Mouse (Mus musculus): ENCODE data around the gene Gnai3. TPM values are rescaled to one million over a fixed set of nuclear protein-coding genes. Genes with fewer than 3 reads are reported as not detected.

Gnai3 gene
- polyA plus RNA-seq, 1 experiment, result not detected

- peaks cover 37% of the 10 kb centered on the region for H3K4me1 ChIP-seq (ENCODE audit: control insufficient read depth, insufficient read depth, low read length)
- 61% methylated on average over 15 of the region's 15 CpGs for WGBS
- no peak within 1 kb of the TSS for H3K4me3 ChIP-seq (ENCODE audit: insufficient read depth, low read depth, low read length)
- H3K27ac ChIP-seq (ENCODE audit: insufficient read depth, low read depth, low read length), result no peak within 1 kb of the TSS
- no peak for TF ChIP-seq POLR2A (IDR thresholded peaks at IDR 0.05; ENCODE audit: insufficient read depth, low read depth, low read length)
- TF ChIP-seq CTCF (IDR thresholded peaks at IDR 0.05; ENCODE audit: insufficient read depth, low read depth, low read length), result no peak
Observed at GRCm38 (mm10) chr3:108092536-108093115, 53.3 kb downstream of the Gnai3 start, which contains the start of gene Gnat2. Gnat2 (plus strand) TSS chr3:108092789.

DNA sequence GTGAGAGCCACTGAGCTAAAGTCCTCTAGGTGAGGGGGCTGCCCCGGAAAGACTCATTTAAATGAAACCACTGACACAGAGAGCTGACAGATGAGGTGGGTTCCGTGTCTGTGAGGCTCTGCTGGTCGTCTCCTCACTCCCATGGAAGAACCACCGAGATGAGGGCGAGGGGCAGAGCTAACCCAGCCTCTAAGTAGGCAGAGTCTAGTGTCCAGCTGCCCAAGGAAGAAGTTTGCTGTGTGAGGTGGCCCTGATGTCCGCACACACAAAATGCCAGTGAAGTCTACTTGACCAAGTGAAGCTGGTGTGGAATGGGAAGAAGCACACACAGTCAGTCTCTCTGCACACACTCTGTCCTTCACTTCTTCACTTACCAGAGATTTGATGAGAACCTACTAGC lies 53.9 kb downstream of the Gnai3 start:
- Histone ChIP-seq H3K27ac (ENCODE audit: insufficient read depth, low read depth, low read length) (no peak overlapping the region), H3K4me3 (ENCODE audit: insufficient read depth, low read depth, low read length) (no peak overlapping the region), H3K4me1 (ENCODE audit: control insufficient read depth, insufficient read depth, low read length) (peaks cover 40% of the 10 kb centered on the region)
- WGBS, result 81% methylated on average over 6 of the region's 6 CpGs
- TF ChIP-seq POLR2A (IDR thresholded peaks at IDR 0.05; ENCODE audit: insufficient read depth, low read depth, low read length) (no peak), CTCF (IDR thresholded peaks at IDR 0.05; ENCODE audit: insufficient read depth, low read depth, low read length) (no peak)

GRCm38 (mm10) chr3:108090561-108090960 lies 55.4 kb downstream of the Gnai3 start:
- TF ChIP-seq CTCF (IDR thresholded peaks at IDR 0.05; ENCODE audit: insufficient read depth, low read depth, low read length), result no peak
- TF ChIP-seq POLR2A (IDR thresholded peaks at IDR 0.05; ENCODE audit: insufficient read depth, low read depth, low read length), result no peak
- Histone ChIP-seq H3K27ac (ENCODE audit: insufficient read depth, low read depth, low read length) (peak overlapping the region; percentile 84), H3K4me3 (ENCODE audit: insufficient read depth, low read depth, low read length) (no peak overlapping the region), H3K4me1 (ENCODE audit: control insufficient read depth, insufficient read depth, low read length) (peaks cover 47% of the 10 kb centered on the region)
- 64% methylated on average over 2 of the region's 2 CpGs for WGBS

- 24% methylated on average over 2 of the region's 2 CpGs for WGBS
- Histone ChIP-seq H3K4me3 (ENCODE audit: insufficient read depth, low read depth, low read length) (no peak overlapping the region), H3K27ac (ENCODE audit: insufficient read depth, low read depth, low read length) (peak overlapping the region; percentile 84), H3K4me1 (ENCODE audit: control insufficient read depth, insufficient read depth, low read length) (peaks cover 47% of the 10 kb centered on the region)
- TF ChIP-seq CTCF (IDR thresholded peaks at IDR 0.05; ENCODE audit: insufficient read depth, low read depth, low read length), result no peak
- TF ChIP-seq POLR2A (IDR thresholded peaks at IDR 0.05; ENCODE audit: insufficient read depth, low read depth, low read length), result no peak
Observed at GRCm38 (mm10) chr3:108089916-108090315, 56.0 kb downstream of the Gnai3 start.

GRCm38 (mm10) chr3:108088842-108089380 lies 57.0 kb downstream of the Gnai3 start:
- peak overlapping the region; percentile 71 for H3K27ac ChIP-seq (ENCODE audit: insufficient read depth, low read depth, low read length)
- peaks cover 47% of the 10 kb centered on the region for H3K4me1 ChIP-seq (ENCODE audit: control insufficient read depth, insufficient read depth, low read length)
- 28% methylated on average over 5 of the region's 5 CpGs for WGBS
- no peak for TF ChIP-seq CTCF (IDR thresholded peaks at IDR 0.05; ENCODE audit: insufficient read depth, low read depth, low read length)
- no peak for TF ChIP-seq POLR2A (IDR thresholded peaks at IDR 0.05; ENCODE audit: insufficient read depth, low read depth, low read length)
- no peak overlapping the region for H3K4me3 ChIP-seq (ENCODE audit: insufficient read depth, low read depth, low read length)

- TF ChIP-seq POLR2A (IDR thresholded peaks at IDR 0.05; ENCODE audit: insufficient read depth, low read depth, low read length) (no peak), CTCF (IDR thresholded peaks at IDR 0.05; ENCODE audit: insufficient read depth, low read depth, low read length) (no peak)
- 70% methylated on average over 3 of the region's 3 CpGs for WGBS
- no peak overlapping the region for H3K27ac ChIP-seq (ENCODE audit: insufficient read depth, low read depth, low read length)
Observed at GRCm38 (mm10) chr3:108087329-108087728, 58.6 kb downstream of the Gnai3 start.

GRCm38 (mm10) chr3:108086470-108086979 lies 59.4 kb downstream of the Gnai3 start, which contains the start of gene Ampd2:
Ampd2 (minus strand) TSS chr3:108086651.
- Histone ChIP-seq H3K4me3 (ENCODE audit: insufficient read depth, low read depth, low read length) (peak within 1 kb of the TSS; percentile 72), H3K27ac (ENCODE audit: insufficient read depth, low read depth, low read length) (peak within 1 kb of the TSS; percentile 93), H3K4me1 (ENCODE audit: control insufficient read depth, insufficient read depth, low read length) (peaks cover 50% of the 10 kb centered on the region)
- WGBS, result 2% methylated on average over 29 of the region's 29 CpGs
- no peak for TF ChIP-seq CTCF (IDR thresholded peaks at IDR 0.05; ENCODE audit: insufficient read depth, low read depth, low read length)
- TF ChIP-seq POLR2A (IDR thresholded peaks at IDR 0.05; ENCODE audit: insufficient read depth, low read depth, low read length), result no peak

More at GRCm38 (mm10) chr3:108087329-108087728, 58.6 kb downstream of the Gnai3 start:
- Histone ChIP-seq H3K4me3 (ENCODE audit: insufficient read depth, low read depth, low read length) (no peak overlapping the region), H3K4me1 (ENCODE audit: control insufficient read depth, insufficient read depth, low read length) (peaks cover 48% of the 10 kb centered on the region)

DNA sequence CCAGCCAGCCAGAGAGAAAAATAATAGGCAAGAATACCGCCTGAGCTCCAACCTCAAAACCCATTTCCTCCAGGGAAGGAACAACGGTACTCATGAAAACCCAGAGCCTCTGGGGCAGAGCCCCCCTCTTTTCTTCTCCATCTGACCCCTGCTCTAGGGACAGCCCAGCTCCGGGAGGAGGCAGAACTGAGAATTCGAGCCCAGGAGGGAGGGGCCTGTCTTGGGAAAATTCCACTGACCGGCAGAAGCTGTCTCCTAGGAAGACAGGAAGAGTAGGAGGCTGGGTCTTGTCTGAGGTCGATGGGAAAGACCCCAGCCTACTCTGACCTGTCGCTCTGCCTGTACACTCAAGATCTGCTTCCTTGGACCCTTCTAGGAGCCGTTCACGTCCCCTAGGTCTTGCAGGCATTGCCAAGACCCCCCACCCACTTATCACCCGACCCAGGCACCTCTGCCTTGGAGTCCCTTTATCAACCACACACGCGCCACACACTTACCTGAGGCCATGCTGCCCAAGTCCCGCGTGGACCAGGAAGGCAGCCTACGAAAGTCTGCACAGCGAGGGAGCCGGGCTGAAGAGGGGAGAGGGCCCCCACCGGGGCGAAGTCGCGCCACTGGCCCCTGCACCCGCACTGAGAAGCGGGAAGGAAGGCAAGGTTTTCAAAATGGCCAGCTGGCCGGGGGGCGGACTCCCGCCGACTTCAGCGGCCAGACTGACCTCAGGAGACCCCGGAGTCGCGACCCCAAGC lies 60.1 kb downstream of the Gnai3 start:
- H3K27ac ChIP-seq (ENCODE audit: insufficient read depth, low read depth, low read length), result peak overlapping the region; percentile 93
- peak overlapping the region; percentile 72 for H3K4me3 ChIP-seq (ENCODE audit: insufficient read depth, low read depth, low read length)
- no peak for TF ChIP-seq POLR2A (IDR thresholded peaks at IDR 0.05; ENCODE audit: insufficient read depth, low read depth, low read length)
- TF ChIP-seq CTCF (IDR thresholded peaks at IDR 0.05; ENCODE audit: insufficient read depth, low read depth, low read length), result no peak
- 0% methylated on average over 31 of the region's 31 CpGs for WGBS
- peaks cover 54% of the 10 kb centered on the region for H3K4me1 ChIP-seq (ENCODE audit: control insufficient read depth, insufficient read depth, low read length)

GRCm38 (mm10) chr3:108085281-108085720 lies 60.6 kb downstream of the Gnai3 start:
- Histone ChIP-seq H3K4me1 (ENCODE audit: control insufficient read depth, insufficient read depth, low read length) (peaks cover 54% of the 10 kb centered on the region), H3K27ac (ENCODE audit: insufficient read depth, low read depth, low read length) (peak overlapping the region; percentile 93), H3K4me3 (ENCODE audit: insufficient read depth, low read depth, low read length) (peak overlapping the region; percentile 72)
- 0 out of 2 replicates have a peak, but pooled peaks have one; percentile 15 for TF ChIP-seq CTCF (IDR thresholded peaks at IDR 0.05; ENCODE audit: insufficient read depth, low read depth, low read length)
- TF ChIP-seq POLR2A (IDR thresholded peaks at IDR 0.05; ENCODE audit: insufficient read depth, low read depth, low read length), result peak; percentile 62
- WGBS, result 1% methylated on average over 14 of the region's 14 CpGs

All from olfactory bulb, adult 2 months (tissue).